In genomic region chr7:100506494-100506893, GRCm38 (mm10) we compare ENCODE assay signal across 16 mouse cellular contexts. TPM values are rescaled to one million over a fixed set of nuclear protein-coding genes. Genes with fewer than 3 reads are reported as not detected.
"Had no signal": no experiment of that assay in that cellular context is flagged by ENCODE, and none has a peak within 500 bp of the region (broad histone marks: within the 10 kb centered on the region; RNA-seq: fewer than 3 reads in every experiment).

No protein-coding gene starts in this region.

- H3K9me3 ChIP-seq: intestine, embryonic 15.5 days; limb, embryonic 12.5 days; lung, embryonic 15.5 days; midbrain, embryonic 13.5 days had no signal

- ATAC-seq: hindbrain, postnatal 0 days; intestine, embryonic 15.5 days; midbrain, embryonic 13.5 days had no signal

- H3K27me3 ChIP-seq: intestine, embryonic 15.5 days; lung, embryonic 15.5 days; midbrain, embryonic 13.5 days had no signal

- DNase-seq: kidney, adult 18-20 months; kidney, postnatal 14 days; layer of hippocampus, adult 9-11 months; liver; lung, postnatal 36 days; right cerebral cortex, postnatal 14 days; thymus, postnatal 4 days had no signal

- H3K4me2 ChIP-seq: intestine, embryonic 15.5 days; limb, embryonic 12.5 days; lung, embryonic 15.5 days; midbrain, embryonic 13.5 days had no signal

- H3K27ac ChIP-seq: hindbrain, postnatal 0 days; intestine, embryonic 15.5 days; limb, embryonic 12.5 days; lung, embryonic 15.5 days; midbrain, embryonic 13.5 days; stomach, postnatal 0 days had no signal

- H3K4me1 ChIP-seq: lung, embryonic 15.5 days; midbrain, embryonic 13.5 days had no signal

- H3K9ac ChIP-seq: intestine, embryonic 15.5 days; limb, embryonic 12.5 days; lung, embryonic 15.5 days; midbrain, embryonic 13.5 days had no signal

- H3K4me3 ChIP-seq: intestine, embryonic 15.5 days; limb, embryonic 12.5 days; lung, embryonic 15.5 days; midbrain, embryonic 13.5 days had no signal

- H3K36me3 ChIP-seq: intestine, embryonic 15.5 days; limb, embryonic 12.5 days; lung, embryonic 15.5 days; midbrain, embryonic 13.5 days had no signal

RNA-seq across cellular contexts. Expression of gene Dnajb13, which starts 8.3 kb away (rescaled TPM):
- total RNA-seq: megakaryocyte progenitor cell, adult 5-6 weeks had no signal

RNA-seq across cellular contexts. Expression of gene Ucp3, which starts 33.7 kb away (rescaled TPM):
- total RNA-seq: megakaryocyte progenitor cell, adult 5-6 weeks; midbrain, postnatal 0 days had no signal
- polyA plus RNA-seq: intestine, embryonic 15.5 days; limb, embryonic 12.5 days; midbrain, embryonic 13.5 days; neural tube, embryonic 14.5 days had no signal
